Mouse (Mus musculus) gonadal fat pad, adult 2 months (tissue): ENCODE measurements around the gene Slit2. TPM values are rescaled to one million over a fixed set of nuclear protein-coding genes. Genes with fewer than 3 reads are reported as not detected.

ENCODE experiments used
- DNase-seq: peaks from one replicate; pipeline ENCODE4 v3.0.0-alpha.2; 2012; ENCODE audit warnings: low read depth
- polyA plus RNA-seq: library from polyadenylated mRNA; depleted of rRNA; stranded (reverse); fragments of >200 nt; gene quantifications from 2 replicates; pipeline ENCODE4 v1.2.3, GENCODE M21; 2012; rRNA removed

The Slit2 gene
- polyA plus RNA-seq = 6.8 and 11.0 TPM in 2 replicates

DNA sequence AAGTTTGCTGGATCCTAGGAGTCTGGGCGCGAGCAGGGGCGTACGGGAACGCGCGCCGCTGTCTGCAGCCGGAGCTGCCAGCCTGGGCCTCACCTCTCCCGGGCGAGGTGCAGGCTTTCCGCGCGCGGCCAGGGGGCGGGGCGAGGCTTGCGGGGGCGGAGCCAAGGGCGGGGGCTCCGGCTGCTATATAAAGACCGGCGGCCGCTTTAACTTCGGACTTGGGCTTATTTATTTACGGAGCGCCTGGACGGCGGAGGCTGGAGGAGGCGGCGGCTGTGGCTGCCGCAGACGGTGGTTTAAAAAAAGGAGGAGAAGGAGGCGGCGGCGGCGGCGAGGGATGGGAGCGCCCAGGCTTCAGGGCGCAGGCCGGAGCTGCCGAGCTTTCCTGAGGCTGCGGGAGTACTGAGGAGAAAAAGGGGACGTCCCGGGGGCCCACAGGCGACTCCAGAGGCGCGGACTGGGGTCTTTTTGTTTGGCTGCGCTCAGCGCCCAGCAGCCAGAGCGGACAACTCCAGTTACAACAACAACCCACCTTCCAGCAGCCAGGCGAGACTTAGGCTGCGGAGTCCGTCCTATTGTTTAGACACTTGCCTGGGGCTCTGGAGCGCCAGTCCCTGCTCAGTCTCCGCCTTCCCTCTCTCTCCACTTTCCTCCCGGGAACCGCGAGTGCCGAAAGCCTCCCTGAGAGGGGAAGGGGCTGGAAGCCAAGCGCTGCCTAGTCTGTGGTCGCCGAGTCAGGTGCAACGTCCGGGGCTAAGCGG, at the start of gene Slit2:
TSS of gene Slit2 (plus strand) at position 198 of the 761 bp plus-strand sequence.
- DNase-seq = no peak

DNA sequence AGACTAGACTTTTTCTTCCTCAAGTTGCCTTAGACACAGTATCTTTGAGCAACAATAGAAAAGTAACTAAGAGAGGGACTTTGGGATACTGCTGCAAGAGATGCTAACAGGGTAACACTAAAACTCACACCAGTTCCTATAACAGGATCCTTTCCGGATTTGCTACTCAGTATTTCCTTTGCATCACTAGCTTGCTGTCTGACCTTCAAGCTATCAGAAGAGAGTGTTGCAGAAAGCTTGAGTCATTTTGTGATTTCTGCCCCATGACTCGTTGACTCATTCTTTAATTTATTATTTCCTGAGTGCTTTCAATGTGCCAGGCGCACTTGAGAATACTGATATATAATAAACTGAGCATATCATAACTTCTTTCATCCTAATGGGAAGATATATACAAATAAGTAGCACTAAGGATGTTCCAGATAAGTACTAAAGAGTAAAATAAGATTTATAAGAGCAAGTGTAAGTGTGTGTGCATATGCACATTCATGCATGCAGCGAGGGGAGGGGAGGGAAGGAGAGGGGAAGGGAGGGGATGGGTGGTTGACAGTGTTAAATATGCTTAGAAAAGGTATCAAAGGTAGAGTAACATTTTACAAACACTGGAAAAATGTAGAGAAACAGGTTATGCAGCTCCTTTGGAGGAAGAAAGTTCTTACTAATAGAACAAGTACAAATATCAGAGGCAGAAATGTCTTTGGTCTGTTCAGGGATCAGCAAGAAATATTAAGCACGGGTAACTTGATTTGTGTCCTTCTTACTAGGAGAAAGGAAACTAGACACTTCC, 44.2 kb upstream of the Slit2 start:
- DNase-seq = no peak

DNA sequence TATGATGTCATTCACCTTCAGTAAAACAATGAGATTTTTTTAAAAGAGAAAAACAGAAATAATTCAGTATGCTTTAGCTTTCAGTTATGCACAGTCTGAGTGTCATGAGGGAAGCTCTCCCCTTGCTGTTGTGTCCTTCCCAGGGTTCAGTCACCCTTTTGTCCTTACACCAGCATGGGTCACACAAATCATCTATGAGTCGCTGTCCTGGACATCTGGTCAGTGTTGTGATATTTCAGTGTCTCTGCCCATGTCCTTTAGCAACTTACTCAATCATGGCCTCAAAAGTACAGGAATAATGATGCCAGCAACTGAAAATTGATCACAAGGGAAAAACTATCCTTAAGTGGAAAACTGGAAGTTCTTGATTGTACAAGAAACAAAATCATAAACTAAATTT, 26.5 kb upstream of the Slit2 start:
- no peak for DNase-seq

DNA sequence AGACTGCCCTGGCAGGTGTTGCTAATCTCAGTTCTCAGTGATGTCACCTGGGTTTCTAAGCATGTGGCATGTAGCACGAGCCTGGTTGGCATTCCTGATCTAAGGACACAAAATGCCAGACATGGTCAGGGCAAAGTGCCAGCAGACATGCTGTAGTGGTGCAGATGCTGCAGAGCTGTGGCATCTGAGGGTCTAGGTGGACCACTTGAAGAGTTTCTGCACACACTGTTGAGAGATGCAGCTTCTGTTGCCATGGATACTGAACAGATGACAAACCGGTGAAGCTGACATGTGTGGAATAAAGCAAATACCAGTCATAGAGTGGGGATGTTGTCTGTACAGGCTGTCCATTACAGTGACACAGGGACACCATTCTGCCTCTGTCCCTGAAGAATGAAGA, 7.1 kb upstream of the Slit2 start:
- DNase-seq = no peak

GRCm38 (mm10) chr5:47979371-47979770, 3.6 kb upstream of the Slit2 start:
- DNase-seq = no peak

GRCm38 (mm10) chr5:47980459-47980858, 2.5 kb upstream of the Slit2 start:
- no peak for DNase-seq

GRCm38 (mm10) chr5:47981951-47982350, 987 bp upstream of the Slit2 start:
- DNase-seq = no peak

GRCm38 (mm10) chr5:47983746-47984583, 1.0 kb downstream of the Slit2 start:
- DNase-seq = no peak

GRCm38 (mm10) chr5:47984584-47985197, 1.8 kb downstream of the Slit2 start:
- no peak for DNase-seq

DNA sequence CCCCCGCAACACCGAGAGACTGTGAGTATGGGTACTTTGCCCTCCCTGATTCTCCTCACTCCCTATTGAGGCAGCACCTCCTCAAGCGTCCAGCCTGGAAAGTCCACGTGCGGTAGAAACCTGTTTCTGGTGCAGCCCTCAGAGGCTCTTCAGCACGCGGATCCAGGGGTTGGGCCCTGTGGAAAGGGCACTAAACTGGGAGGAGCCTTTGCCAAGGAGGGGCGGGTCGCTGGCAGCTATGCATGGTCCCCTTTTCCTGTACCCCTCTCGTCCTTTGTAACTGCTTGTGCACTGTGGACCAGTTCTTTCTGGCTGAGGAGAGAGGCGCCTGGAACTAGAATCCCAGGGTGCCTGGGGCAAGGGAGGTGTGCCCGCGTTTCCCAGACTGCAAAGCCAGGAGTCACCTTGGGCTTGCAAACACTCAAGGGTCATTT, 2.3 kb downstream of the Slit2 start:
- DNase-seq = no peak

DNA sequence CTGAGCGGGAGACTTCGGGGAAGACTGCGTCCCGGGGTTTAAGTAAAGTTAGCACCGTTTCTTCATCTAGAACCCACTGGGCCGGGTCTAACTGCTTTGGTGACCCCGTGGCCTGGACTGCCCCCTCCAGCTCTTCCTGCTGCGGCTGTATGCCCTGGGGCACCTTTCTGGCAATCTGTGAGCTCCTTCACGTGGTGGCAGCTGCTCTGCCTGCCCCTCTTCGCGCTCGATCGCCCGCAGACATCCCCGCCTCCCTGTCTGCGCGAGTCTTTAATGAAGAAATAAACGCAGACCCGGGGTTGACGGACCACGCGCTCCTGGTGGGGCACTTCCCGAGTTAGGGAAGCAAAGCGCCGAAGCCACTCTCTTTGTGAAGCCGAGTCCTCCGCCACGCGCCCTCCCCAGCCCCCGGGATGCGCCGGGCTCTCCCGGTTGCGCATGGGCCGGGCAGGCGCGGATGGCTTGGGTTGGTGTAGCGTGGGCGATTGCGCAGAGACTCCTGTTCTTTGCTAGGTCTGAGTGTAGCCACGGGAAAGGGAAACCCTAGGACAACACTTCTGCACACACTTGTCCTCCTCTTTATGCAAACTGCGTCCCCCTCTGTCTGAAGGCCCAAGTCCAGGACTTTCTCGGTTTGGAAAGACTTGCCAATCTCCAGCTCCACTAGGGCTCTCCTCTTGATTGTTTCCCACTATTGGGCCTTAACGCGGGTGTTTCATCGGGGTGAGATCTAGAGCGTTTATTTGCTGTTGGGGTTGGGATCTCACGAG, 3.1 kb downstream of the Slit2 start:
- DNase-seq = no peak

- no peak for DNase-seq
Observed at GRCm38 (mm10) chr5:47990926-47991325, 8.0 kb downstream of the Slit2 start.

GRCm38 (mm10) chr5:48003708-48004415, 20.9 kb downstream of the Slit2 start:
- DNase-seq = no peak

DNA sequence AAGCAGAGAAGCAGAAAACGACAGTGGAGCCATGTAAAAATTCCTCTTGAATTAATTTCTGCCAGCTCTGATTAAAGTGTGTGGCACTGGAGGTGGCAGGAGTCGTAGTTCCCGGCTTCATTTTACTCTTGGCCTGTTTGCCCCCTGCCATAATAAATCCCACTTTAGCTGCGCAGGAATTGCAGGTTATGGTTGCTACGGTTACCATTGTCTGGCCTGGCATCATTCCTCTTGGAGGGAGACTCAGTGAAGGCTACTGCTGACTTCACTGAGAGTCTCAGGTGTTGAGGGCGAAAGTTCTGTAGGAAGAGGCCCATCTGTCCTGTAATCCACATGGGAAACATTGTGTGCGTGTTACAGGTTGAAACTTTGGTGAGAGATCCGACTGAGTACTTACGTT, 22.6 kb downstream of the Slit2 start:
- no peak for DNase-seq

GRCm38 (mm10) chr5:48006059-48006458, 23.1 kb downstream of the Slit2 start:
- DNase-seq = no peak

DNA sequence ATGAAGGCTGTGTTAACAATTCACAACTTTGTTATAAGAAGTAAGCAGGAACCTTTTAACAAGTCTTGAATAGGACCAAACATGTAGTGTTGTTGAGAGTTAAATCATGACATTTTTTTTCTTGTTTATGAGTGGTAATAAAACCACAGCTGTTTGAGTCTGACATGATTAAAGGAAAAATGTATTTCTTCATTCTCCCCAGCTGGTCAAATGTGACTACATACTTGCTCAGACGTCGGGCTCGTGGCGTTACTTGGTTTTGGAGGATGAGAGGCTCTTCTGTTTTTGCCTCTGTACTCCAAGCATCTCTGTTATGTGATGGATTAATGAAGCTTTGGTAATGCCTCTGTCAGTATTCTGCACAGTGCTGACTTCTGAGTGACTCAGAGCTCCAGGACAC, 40.5 kb downstream of the Slit2 start:
- no peak for DNase-seq

DNA sequence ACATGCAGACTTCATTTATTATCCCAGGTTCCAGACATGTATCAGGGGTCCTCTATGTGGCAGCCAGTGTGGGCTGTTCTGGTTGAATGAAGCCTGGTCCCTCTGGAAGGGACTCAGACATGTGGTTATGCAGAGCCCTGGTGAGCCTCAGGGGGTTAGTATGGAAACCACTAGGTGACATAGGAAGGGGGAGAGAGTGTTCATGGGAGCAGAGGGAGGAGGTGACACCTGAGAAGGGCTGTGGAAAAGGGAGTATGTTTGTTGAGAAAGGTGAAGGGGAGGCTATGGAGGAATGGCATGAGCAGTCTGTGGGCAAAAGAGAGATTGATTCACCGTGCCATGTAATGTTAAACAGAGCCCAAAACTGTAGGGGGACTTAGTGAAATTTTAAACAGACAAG, 51.9 kb downstream of the Slit2 start:
- no peak for DNase-seq

DNA sequence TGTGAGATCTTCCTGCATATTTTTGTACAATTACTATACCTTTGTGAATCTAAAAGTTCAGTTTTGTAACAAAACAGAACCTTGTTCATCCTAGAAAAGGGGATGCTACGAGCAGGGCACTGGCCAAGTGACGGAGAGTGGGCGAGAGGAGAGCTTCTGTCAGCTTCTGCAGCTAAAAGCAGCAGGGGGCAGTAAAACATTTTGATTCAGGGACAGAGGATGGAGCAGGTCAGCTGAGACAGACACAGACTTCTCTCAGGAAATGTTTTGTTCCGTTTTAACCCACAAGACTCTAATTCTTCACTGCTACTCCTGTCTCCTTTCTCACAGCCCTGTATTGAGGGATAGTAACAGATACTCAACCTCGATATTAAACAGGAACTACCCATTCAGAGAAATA, 55.1 kb downstream of the Slit2 start:
- DNase-seq = no peak

- no peak for DNase-seq
Observed at GRCm38 (mm10) chr5:48048986-48049751, 66.2 kb downstream of the Slit2 start.
